22 mouse cellular contexts compared by ENCODE assay signal in the genomic region with DNA sequence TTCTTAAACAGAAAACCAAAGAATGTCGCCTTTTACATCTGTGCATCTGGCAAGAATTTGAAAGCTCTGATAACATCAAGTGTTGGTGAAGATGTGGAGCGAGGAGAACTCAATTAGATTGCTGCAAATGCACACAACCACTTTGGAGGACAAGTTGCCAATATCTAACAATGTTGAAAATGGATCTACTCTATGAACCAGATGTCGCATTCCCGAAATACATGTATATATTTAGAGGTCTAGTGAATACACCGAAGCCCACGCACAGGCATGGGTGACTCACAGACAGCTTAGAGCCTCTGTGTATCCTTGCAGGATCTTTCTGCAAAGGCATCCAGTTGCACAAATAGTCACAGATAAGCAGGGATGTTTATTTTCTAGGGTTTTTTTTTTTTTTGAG.
A peak's percentile ranks its signal among the peaks of the same experiment; 100 is the strongest.
DNase-seq lines count a peak whose midpoint lies in the region; ATAC-seq lines count a peak whose summit lies in the region.
"Had no signal": no experiment of that assay in that cellular context is flagged by ENCODE, and none has a peak within 500 bp of the region (broad histone marks: within the 10 kb centered on the region; RNA-seq: fewer than 3 reads in every experiment).

No protein-coding gene starts in this region.

- H3K36me3 ChIP-seq in kidney, embryonic 16.5 days (ENCODE audit: insufficient read depth, low read length) = no peaks in the 10 kb centered on the region
- H3K36me3 ChIP-seq: forebrain, embryonic 10.5 days; hindbrain, embryonic 15.5 days had no signal

- ATAC-seq in kidney, embryonic 16.5 days (ENCODE audit: low FRiP score, low TSS enrichment) = no peak
- ATAC-seq: activated CD4-positive, CD25-positive, alpha-beta regulatory T cell, adult 4 months; intestine, postnatal 0 days had no signal

- H3K4me3 ChIP-seq in kidney, embryonic 16.5 days (ENCODE audit: low read length) = no peak overlapping the region
- H3K4me3 ChIP-seq: forebrain, embryonic 10.5 days; hindbrain, embryonic 15.5 days; megakaryocyte, embryonic 14.5 days had no signal

- H3K4me2 ChIP-seq in kidney, embryonic 16.5 days (replicated peaks; ENCODE audit: low read depth, low read length) = no peak overlapping the region
- H3K4me2 ChIP-seq: hindbrain, embryonic 15.5 days had no signal

- H3K9ac ChIP-seq in kidney, embryonic 16.5 days (replicated peaks; ENCODE audit: low read length) = no peak overlapping the region
- H3K9ac ChIP-seq: hindbrain, embryonic 15.5 days; liver, embryonic 14.5 days had no signal

- no peaks in the 10 kb centered on the region for H3K27me3 ChIP-seq in kidney, embryonic 16.5 days (ENCODE audit: insufficient read depth, low read length)
- H3K27me3 ChIP-seq: hindbrain, embryonic 15.5 days had no signal

- intact Hi-C loops in heart, postnatal 36 days (cut with DNase I) = loop anchor here (10.0 kb wide), 1 partner anchor 716 kb away; no protein-coding TSS in a partner anchor

- H3K9me3 ChIP-seq in kidney, embryonic 16.5 days (ENCODE audit: low read length) = no peaks in the 10 kb centered on the region
- H3K9me3 ChIP-seq: forebrain, embryonic 10.5 days; hindbrain, embryonic 15.5 days; megakaryocyte, embryonic 14.5 days had no signal

- no peak overlapping the region for H3K27ac ChIP-seq in kidney, embryonic 16.5 days (ENCODE audit: low read length)
- H3K27ac ChIP-seq: forebrain, embryonic 10.5 days; hindbrain, embryonic 15.5 days; kidney, postnatal 0 days; liver, embryonic 14.5 days had no signal

- peaks cover 15% of the 10 kb centered on the region for H3K4me1 ChIP-seq in kidney, embryonic 16.5 days (ENCODE audit: insufficient read depth, low read length)
- H3K4me1 ChIP-seq: hindbrain, embryonic 15.5 days; megakaryocyte, embryonic 14.5 days had no signal

- DNase-seq in right cerebral cortex, adult 2 months (ENCODE audit: low spot score in 2 of 2) = peak; percentile 79 to 84
- no peak for DNase-seq in right cerebral cortex, postnatal 14 days
- peak; percentile 62 to 90 for DNase-seq in frontal cortex, postnatal 36 days (ENCODE audit: low spot score in 2 of 2)
- DNase-seq in left cerebral cortex, adult 9 months (ENCODE audit: low spot score in 2 of 2) = peak; percentile 83 to 85
- DNase-seq in telencephalon, adult 2 months (ENCODE audit: low read depth, low spot score) = peak; percentile 93
- DNase-seq in heart, postnatal 36 days = no peak
- DNase-seq in gastrocnemius, postnatal 10 days = no peak
- DNase-seq: adrenal gland, postnatal 10 days; cerebellum, postnatal 10 days; gastrocnemius, postnatal 14 days; heart, adult 18-20 months; heart, postnatal 4 days; lung, postnatal 14 days; midbrain, embryonic 14.5 days had no signal

- WGBS in kidney, embryonic 16.5 days = 88% methylated on average over 6 of the region's 6 CpGs

Comparison
In these comparisons a context has a peak if more than half of its experiments do, and no peak if none do; other contexts are left out.
1. DNase-seq: peak in right cerebral cortex, adult 2 months (2 of 2), frontal cortex, postnatal 36 days (2 of 2), left cerebral cortex, adult 9 months (2 of 2) and telencephalon, adult 2 months (single experiment); none in right cerebral cortex, postnatal 14 days (single experiment), heart, postnatal 36 days (0 of 2) and gastrocnemius, postnatal 10 days (single experiment).